Mouse (Mus musculus) stomach, postnatal 0 days (tissue): Measurements from ENCODE around the gene Trpc7.

Experiments used
- CTCF ChIP-seq: IDR thresholded peaks from 2 replicates; pipeline ENCODE4 v1.5.1; 2016; ENCODE audit warnings: antibody characterized with exemption, low read depth, mild to moderate bottlenecking, moderate library complexity
- EP300 ChIP-seq: optimal IDR thresholded peaks from 2 replicates; pipeline ENCODE3; 2016; ENCODE audit warnings: antibody characterized with exemption

DNA sequence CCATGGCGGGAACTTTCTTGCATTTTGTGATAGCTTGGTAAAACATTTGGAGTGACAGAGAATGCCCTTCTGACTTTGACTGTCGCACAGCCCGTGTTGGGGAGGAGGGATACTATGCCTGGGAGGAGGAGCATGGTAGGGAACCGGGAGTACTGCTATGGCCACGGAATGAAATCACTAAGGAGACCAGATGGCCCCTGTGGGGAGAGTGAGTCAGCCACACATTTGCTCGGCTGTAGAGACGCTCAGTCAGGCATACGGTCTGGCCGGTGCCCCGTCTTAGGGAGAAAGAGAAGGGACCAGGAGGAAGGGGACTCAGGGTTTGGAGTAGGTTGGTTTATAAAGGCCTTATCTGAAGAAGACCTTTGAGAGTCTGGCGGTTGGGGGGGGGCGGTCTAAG lies 80.3 kb downstream of the Trpc7 start:
- TF ChIP-seq CTCF (no peak), EP300 (no peak)
